Mouse (Mus musculus) cortical plate, adult 2 months (tissue): ENCODE measurements around the gene Fzr1. TPM values are rescaled to one million over a fixed set of nuclear protein-coding genes. Genes with fewer than 3 reads are reported as not detected.
A peak's percentile ranks its signal among the peaks of the same experiment; 100 is the strongest.

Experiments
- H3K27ac ChIP-seq: fragments of 200-500 bp; 2 replicates; pipeline ENCODE4 v1.5.1; 2012; ENCODE audit warnings: low read length, control low read depth, inconsistent platforms; ENCODE audit not compliant: insufficient read depth
- H3K4me1 ChIP-seq: fragments of 200-500 bp; 2 replicates; pipeline ENCODE4 v1.6.1; 2011; ENCODE audit warnings: low read length; ENCODE audit not compliant: control insufficient read depth, insufficient read depth
- H3K4me3 ChIP-seq: fragments of 200-500 bp; 2 replicates; pipeline ENCODE4 v1.5.1; 2011; ENCODE audit warnings: mild to moderate bottlenecking, low read length, control low read depth; ENCODE audit not compliant: insufficient read depth
- CTCF ChIP-seq: fragments of 200-500 bp; IDR thresholded peaks from 2 replicates; pipeline ENCODE4 v1.5.1; 2011; ENCODE audit warnings: mild to moderate bottlenecking, control low read depth, low read length; ENCODE audit not compliant: insufficient read depth; ENCODE audit errors: extremely low read depth
- POLR2A ChIP-seq: fragments of 200-500 bp; IDR thresholded peaks from 2 replicates; pipeline ENCODE4 v1.6.1; 2011; ENCODE audit warnings: mild to moderate bottlenecking, low read length, control low read depth; ENCODE audit not compliant: insufficient read depth; ENCODE audit errors: extremely low read depth
- polyA plus RNA-seq: library from polyadenylated mRNA; depleted of rRNA; stranded (reverse); fragments of >200 nt; gene quantifications from 2 replicates; pipeline ENCODE4 v1.2.3, GENCODE M21; 2012; rRNA removed

Gene Fzr1
- polyA plus RNA-seq, 1 experiment: 75.5 TPM

- TF ChIP-seq CTCF: no peak
- TF ChIP-seq POLR2A: no peak
- no peak overlapping the region for H3K27ac ChIP-seq
- H3K4me1 ChIP-seq: no peaks in the 10 kb centered on the region
- no peak overlapping the region for H3K4me3 ChIP-seq
Measured at GRCm38 (mm10) chr10:81323141-81323775, 55.1 kb downstream of the Fzr1 start.

- Histone ChIP-seq H3K4me1 (no peaks in the 10 kb centered on the region), H3K4me3 (no peak overlapping the region), H3K27ac (no peak overlapping the region)
- no peak for TF ChIP-seq POLR2A
- TF ChIP-seq CTCF: no peak
Measured at GRCm38 (mm10) chr10:81322444-81322843, 55.9 kb downstream of the Fzr1 start.

DNA sequence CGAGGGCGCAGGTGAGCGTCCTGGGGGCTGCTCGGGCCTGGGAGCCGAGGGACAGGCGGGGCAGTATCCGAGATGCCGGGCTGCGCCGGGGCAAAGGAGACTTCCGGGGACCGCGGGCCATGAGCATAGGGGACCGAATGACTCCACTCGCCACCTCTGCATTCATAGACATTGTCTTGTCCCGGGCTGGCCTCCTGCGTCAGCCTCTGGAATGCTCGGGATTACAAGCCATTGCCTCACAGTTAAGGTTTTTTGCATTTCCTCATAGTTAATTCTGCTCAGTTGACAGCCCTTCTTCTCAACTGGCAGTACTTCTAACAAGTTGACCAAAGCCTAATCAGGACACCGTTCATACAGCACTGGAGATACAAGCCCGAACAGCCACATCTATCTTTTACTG lies 56.9 kb downstream of the Fzr1 start:
- TF ChIP-seq CTCF (no peak), POLR2A (no peak)
- H3K4me1 ChIP-seq: no peaks in the 10 kb centered on the region
- H3K4me3 ChIP-seq: peak overlapping the region; percentile 32
- peak overlapping the region; percentile 89 for H3K27ac ChIP-seq

DNA sequence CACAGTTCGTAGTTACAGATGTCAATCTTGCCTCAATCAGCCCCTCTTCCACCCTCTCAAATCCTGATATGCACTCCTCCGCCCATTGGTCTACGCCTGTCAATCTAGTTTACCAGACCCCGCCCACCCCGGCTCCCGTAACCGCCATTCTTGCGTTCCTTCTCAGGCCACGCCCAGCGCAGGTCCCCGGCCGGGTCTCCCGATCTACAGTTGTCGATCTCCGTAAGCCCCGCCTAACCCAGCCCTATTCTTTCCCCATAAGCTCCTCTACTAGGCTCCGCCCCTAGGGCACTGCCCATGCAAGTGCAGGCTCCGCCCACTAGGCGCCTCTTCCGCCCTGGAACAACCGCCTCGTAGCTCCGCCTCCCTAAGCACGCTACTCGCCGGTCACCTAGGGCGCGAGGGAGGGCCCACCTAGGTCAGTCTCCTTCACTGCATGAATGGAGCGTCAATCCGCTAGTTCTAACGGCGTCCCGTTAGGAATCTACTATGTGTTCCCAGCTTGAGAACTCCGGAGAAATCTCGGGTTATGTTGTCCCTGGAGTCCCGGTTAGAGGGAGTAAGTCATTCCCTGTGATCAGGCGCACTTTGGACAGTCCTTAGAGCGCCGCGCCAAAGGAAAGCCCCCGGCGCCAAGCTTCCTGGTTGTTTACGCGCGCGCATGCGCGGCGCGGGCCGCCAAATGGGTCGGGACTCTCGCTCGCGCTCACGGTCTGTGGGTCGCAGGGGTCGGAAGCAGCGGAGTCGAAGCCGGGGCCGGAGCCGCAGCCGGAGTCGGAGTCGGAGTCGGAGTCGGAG lies 57.6 kb downstream of the Fzr1 start, which contains the start of gene Cactin:
Gene Cactin, plus strand, starts transcription at position 554 of the 798 bp plus-strand sequence.
- peak within 1 kb of the TSS; percentile 89 for H3K27ac ChIP-seq
- H3K4me3 ChIP-seq: peak within 1 kb of the TSS; percentile 32
- no peaks in the 10 kb centered on the region for H3K4me1 ChIP-seq
- no peak for TF ChIP-seq CTCF
- TF ChIP-seq POLR2A: peak; percentile 39; the same call in 1 of the 2 replicates

DNA sequence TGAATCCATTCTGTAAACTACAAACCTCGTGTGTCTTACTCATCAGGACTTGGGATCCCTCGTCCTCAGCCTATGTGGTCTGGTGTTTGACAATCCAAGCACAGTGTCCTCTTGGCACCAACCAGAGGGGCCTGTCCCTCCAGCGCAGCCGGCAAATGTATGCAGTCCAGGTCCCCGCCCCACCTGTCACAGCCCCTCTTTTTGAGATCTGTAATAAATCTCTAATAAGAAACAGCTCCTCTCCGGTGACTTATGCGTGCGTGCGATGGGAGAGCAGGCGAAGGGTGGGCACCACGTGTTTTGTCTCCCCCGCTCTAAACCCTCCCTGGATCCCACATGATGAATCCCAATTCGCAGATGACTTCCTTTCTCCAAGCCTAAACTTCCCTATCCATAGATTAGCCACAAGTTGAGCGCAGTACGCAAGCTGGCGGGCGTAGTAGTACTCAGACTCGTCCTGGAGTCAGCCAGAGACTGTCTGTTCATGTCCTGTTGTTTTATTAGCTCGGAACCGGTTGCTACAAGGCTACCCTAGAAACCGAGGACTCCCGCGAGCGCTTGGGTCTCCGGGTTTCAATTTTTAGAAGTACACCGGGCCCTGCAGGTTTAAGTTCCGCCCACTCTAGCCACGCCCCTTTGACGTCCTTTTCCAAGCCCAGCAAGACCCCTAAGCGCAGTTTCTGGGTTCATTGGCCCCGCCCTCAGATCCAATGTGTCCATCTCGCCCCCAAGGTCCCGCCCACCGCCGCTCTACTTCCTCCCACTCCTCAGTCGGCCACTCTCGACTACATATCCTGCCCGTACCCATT lies 58.4 kb downstream of the Fzr1 start:
- Histone ChIP-seq H3K4me3 (peak overlapping the region; percentile 32), H3K27ac (peak overlapping the region; percentile 59), H3K4me1 (no peaks in the 10 kb centered on the region)
- no peak for TF ChIP-seq CTCF
- 0 out of 2 replicates have a peak, but pooled peaks have one; percentile 3 for TF ChIP-seq POLR2A

DNA sequence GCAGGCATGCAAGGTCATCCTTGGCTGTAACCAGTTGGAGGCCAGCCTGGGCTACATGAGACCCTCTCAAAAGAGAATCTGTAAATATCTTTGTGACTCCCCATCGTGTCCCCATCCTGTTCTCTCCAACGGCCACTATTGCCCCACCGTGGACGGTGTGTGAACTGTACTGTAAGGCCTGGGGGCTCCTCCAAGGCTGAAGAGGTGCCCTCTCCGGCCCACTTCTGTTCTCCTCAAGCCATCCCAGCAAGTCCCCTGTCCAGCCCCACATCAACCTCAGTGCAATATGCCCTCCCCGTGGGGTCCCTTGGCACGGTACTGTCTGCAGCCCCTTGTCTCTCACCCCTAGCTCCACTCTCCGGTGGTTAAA lies 59.0 kb downstream of the Fzr1 start:
- no peak overlapping the region; the same call in 1 of the 2 replicates for H3K4me3 ChIP-seq
- peak overlapping the region; percentile 5; the same call in 1 of the 2 replicates for H3K27ac ChIP-seq
- no peaks in the 10 kb centered on the region for H3K4me1 ChIP-seq
- TF ChIP-seq CTCF (peak; percentile 11; the same call in 1 of the 2 replicates), POLR2A (no peak)

DNA sequence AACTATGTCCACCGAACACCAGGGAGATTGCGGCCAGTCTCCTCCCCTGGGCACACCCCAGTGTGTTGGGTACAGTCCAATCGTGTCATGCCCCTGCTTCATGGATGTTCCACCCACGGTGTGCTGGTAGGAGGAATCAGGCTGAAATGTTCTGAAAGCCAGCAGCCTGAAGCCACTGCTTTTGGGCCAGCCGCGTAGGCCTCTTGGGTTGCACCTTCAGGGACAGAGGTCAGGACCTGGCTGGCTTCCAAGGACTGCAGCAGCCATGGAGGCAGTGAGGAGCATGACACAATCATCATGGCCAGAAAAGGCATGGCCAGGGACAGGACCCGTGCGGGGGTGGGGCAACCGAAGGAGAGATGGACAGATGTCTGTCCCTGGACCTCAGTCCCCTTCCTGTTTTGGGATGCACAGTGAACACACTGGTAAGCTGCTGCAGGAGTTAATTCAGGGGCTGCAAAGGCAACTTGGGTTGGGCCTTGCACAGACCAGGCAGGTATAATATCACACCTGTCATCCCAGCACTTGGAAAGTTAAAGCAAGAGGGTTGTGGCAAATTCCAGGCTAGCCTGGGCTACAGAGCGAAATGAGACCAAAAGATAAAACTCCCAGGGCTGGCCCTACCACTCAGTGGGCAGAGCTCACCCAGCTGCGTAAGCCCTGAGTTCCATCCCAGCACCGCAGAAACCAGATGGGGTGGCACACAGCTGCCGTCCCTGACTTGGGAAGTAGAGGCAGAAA lies 59.6 kb downstream of the Fzr1 start:
- TF ChIP-seq POLR2A (no peak), CTCF (no peak)
- Histone ChIP-seq H3K4me1 (no peaks in the 10 kb centered on the region), H3K27ac (no peak overlapping the region), H3K4me3 (no peak overlapping the region)

DNA sequence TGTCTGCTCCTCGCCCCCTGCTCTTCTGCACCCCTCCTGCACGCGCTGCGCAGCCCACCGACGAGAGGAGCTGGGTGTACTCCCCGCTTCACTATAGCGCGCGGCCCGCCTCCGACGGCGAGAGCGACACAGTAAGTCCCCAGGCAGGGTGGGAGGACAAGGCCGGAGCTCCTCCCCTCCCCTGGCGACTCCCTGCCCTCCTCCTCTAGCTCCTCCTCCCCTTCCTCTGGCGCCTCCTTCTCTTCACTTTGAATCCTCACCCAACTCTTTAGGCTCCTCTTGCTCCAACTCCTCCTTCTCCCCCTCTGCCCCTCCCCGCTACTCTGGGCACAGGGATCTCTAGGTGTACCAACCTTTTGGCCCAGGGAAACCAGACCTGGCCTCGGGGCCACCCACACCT lies 61.0 kb downstream of the Fzr1 start:
- Histone ChIP-seq H3K4me3 (no peak overlapping the region), H3K4me1 (no peaks in the 10 kb centered on the region), H3K27ac (no peak overlapping the region)
- TF ChIP-seq POLR2A (no peak), CTCF (no peak)

DNA sequence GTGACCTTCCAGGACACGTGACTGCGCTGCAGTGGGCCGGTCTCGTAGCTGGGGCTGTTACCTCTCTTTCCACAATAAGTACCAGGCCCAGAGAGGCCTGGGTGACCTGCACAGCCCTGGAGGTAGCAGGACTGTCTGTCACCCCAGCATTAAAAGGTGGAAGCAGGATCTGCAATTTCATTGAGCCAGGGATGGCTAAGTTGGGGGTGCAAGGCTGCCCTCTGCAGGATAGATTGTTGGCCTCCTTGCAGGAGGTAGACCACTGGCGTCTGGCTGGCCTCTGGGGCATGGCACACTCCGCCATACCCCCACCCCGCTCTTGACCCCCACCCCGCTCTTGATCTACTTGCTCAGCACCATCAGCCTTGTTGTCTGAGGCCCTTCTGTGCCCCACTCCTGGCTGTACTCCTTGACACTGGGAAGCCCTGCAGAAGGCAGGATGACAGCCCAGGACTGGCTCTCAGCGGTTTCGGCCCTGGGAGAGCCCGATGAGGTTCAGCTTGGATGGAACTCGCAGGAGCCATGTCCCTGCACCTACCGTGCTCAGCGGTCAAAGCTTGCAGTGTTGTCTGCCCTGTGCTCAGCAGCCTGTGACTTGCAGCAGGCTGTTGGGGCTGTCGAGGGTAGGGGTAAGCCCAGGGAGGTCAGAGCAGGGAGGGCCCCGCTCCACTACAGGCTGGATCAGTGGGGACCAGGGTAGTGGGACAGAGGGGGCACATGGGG lies 61.8 kb downstream of the Fzr1 start:
- Histone ChIP-seq H3K4me3 (no peak overlapping the region), H3K4me1 (no peaks in the 10 kb centered on the region), H3K27ac (no peak overlapping the region)
- TF ChIP-seq POLR2A (no peak), CTCF (peak; percentile 58)

Other genes starting within 250 kb of the Fzr1 start
- 46.9 and 49.9 TPM in 2 replicates for gene Zbtb7a, start 243.3 kb downstream of the Fzr1 start, polyA plus RNA-seq
- 21.3 and 22.5 TPM in 2 replicates for gene Pias4, start 210.6 kb downstream of the Fzr1 start, polyA plus RNA-seq
- gene Eef2, start 201.9 kb downstream of the Fzr1 start, polyA plus RNA-seq: 1,040 and 1,088 TPM in 2 replicates
- 71.2 and 77.1 TPM in 2 replicates for gene Dapk3, start 195.5 kb downstream of the Fzr1 start, polyA plus RNA-seq
- not detected in 2 replicates for gene 4930442H23Rik, start 194.7 kb downstream of the Fzr1 start, polyA plus RNA-seq
- gene Nmrk2, start 176.5 kb downstream of the Fzr1 start, polyA plus RNA-seq: 0.13 and 0.19 TPM in 2 replicates
- gene Atcay, start 147.7 kb downstream of the Fzr1 start, polyA plus RNA-seq: 166 and 169 TPM in 2 replicates
- 93.1 and 105 TPM in 2 replicates for gene Zfr2, start 145.4 kb downstream of the Fzr1 start, polyA plus RNA-seq
- gene Matk, start 125.6 kb downstream of the Fzr1 start, polyA plus RNA-seq: 475 and 540 TPM in 2 replicates
- gene Mrpl54, start 111.6 kb downstream of the Fzr1 start, polyA plus RNA-seq: 61.1 and 64.7 TPM in 2 replicates
- gene Apba3, start 111.6 kb downstream of the Fzr1 start, polyA plus RNA-seq: 52.1 and 58.2 TPM in 2 replicates
- gene Tjp3, start 86.9 kb downstream of the Fzr1 start, polyA plus RNA-seq: 0.15 and 0.17 TPM in 2 replicates
- gene Pip5k1c, start 85.6 kb downstream of the Fzr1 start, polyA plus RNA-seq: 414 and 443 TPM in 2 replicates
- gene Cactin, start 57.4 kb downstream of the Fzr1 start, polyA plus RNA-seq: 32.2 and 33.0 TPM in 2 replicates
- gene Tbxa2r, start 49.8 kb downstream of the Fzr1 start, polyA plus RNA-seq: 2.7 and 2.9 TPM in 2 replicates
- gene Gipc3, start 35.2 kb downstream of the Fzr1 start, polyA plus RNA-seq: 1.2 and 1.4 TPM in 2 replicates
- gene Hmg20b, start 28.0 kb downstream of the Fzr1 start, polyA plus RNA-seq: 34.4 and 36.3 TPM in 2 replicates
- 30.1 and 30.8 TPM in 2 replicates for gene Mfsd12, start 21.0 kb downstream of the Fzr1 start, polyA plus RNA-seq
- gene 4930404N11Rik, start 12.7 kb downstream of the Fzr1 start, polyA plus RNA-seq: 0.45 and 0.52 TPM in 2 replicates
- 106 and 108 TPM in 2 replicates for gene Dohh, start 5.9 kb upstream of the Fzr1 start, polyA plus RNA-seq
- 5.8 and 5.9 TPM in 2 replicates for gene Gm48551, start 6.0 kb upstream of the Fzr1 start, polyA plus RNA-seq
- 6.8 and 7.8 TPM in 2 replicates for gene Gm48552, start 10.5 kb upstream of the Fzr1 start, polyA plus RNA-seq
- gene Smim24, start 14.5 kb upstream of the Fzr1 start, polyA plus RNA-seq: 2.5 and 3.0 TPM in 2 replicates
- gene Nfic, start 77.1 kb upstream of the Fzr1 start, polyA plus RNA-seq: 52.2 and 54.5 TPM in 2 replicates
- 307 and 309 TPM in 2 replicates for gene Celf5, start 104.2 kb upstream of the Fzr1 start, polyA plus RNA-seq
- gene Ncln, start 117.9 kb upstream of the Fzr1 start, polyA plus RNA-seq: 124 and 129 TPM in 2 replicates
- gene S1pr4, start 121.6 kb upstream of the Fzr1 start, polyA plus RNA-seq: 0.87 and 1.1 TPM in 2 replicates
- gene Gna15, start 145.7 kb upstream of the Fzr1 start, polyA plus RNA-seq: 3.4 and 3.9 TPM in 2 replicates
- 147 and 154 TPM in 2 replicates for gene Gna11, start 166.7 kb upstream of the Fzr1 start, polyA plus RNA-seq
- gene Aes, start 181.0 kb upstream of the Fzr1 start, polyA plus RNA-seq: 897 and 916 TPM in 2 replicates
- 97.8 and 112 TPM in 2 replicates for gene Tle2, start 196.0 kb upstream of the Fzr1 start, polyA plus RNA-seq
- 21.2 and 25.3 TPM in 2 replicates for gene Tle6, start 222.6 kb upstream of the Fzr1 start, polyA plus RNA-seq
- 3.7 and 4.2 TPM in 2 replicates for gene BC025920, start 227.8 kb upstream of the Fzr1 start, polyA plus RNA-seq
- gene Sirt6, start 249.3 kb upstream of the Fzr1 start, polyA plus RNA-seq: 31.2 and 33.3 TPM in 2 replicates